Mouse (Mus musculus): ENCODE results near the gene Kbtbd13. TPM values are rescaled to one million over a fixed set of nuclear protein-coding genes. Genes with fewer than 3 reads are reported as not detected.

The Kbtbd13 gene
- polyA plus RNA-seq, 1 experiment from 2014 or later = 0.38 TPM

Other genes starting within 250 kb of the Kbtbd13 start
- gene Parp16, start 196.3 kb downstream of the Kbtbd13 start, polyA plus RNA-seq (2014; fragmentation: Nextera tagmentation; extraction: Ambion mirVana) = 6.0 and 6.4 TPM in 2 replicates
- gene Cilp, start 126.5 kb downstream of the Kbtbd13 start, polyA plus RNA-seq (2014; fragmentation: Nextera tagmentation; extraction: Ambion mirVana) = 0.78 and 1.0 TPM in 2 replicates
- 50.7 and 56.7 TPM in 2 replicates for gene Clpx, start 97.4 kb downstream of the Kbtbd13 start, polyA plus RNA-seq (2014; fragmentation: Nextera tagmentation; extraction: Ambion mirVana)
- gene Pdcd7, start 45.5 kb downstream of the Kbtbd13 start, polyA plus RNA-seq (2014; fragmentation: Nextera tagmentation; extraction: Ambion mirVana) = 10.5 and 10.8 TPM in 2 replicates
- 0.77 and 0.81 TPM in 2 replicates for gene Ubap1l, start 30.6 kb downstream of the Kbtbd13 start, polyA plus RNA-seq (2014; fragmentation: Nextera tagmentation; extraction: Ambion mirVana)
- gene Rasl12, start 6.9 kb upstream of the Kbtbd13 start, polyA plus RNA-seq (2014; fragmentation: Nextera tagmentation; extraction: Ambion mirVana) = 5.2 and 7.0 TPM in 2 replicates
- gene Slc51b, start 31.3 kb upstream of the Kbtbd13 start, polyA plus RNA-seq (2014; fragmentation: Nextera tagmentation; extraction: Ambion mirVana) = not detected in 2 replicates
- gene Mtfmt, start 44.1 kb upstream of the Kbtbd13 start, polyA plus RNA-seq (2014; fragmentation: Nextera tagmentation; extraction: Ambion mirVana) = 19.0 and 24.1 TPM in 2 replicates
- 94.8 and 96.4 TPM in 2 replicates for gene Spg21, start 69.3 kb upstream of the Kbtbd13 start, polyA plus RNA-seq (2014; fragmentation: Nextera tagmentation; extraction: Ambion mirVana)
- not detected in 2 replicates for gene Ankdd1a, start 128.5 kb upstream of the Kbtbd13 start, polyA plus RNA-seq (2014; fragmentation: Nextera tagmentation; extraction: Ambion mirVana)
- 17.2 and 21.2 TPM in 2 replicates for gene Plekho2, start 188.4 kb upstream of the Kbtbd13 start, polyA plus RNA-seq (2014; fragmentation: Nextera tagmentation; extraction: Ambion mirVana)
- gene Pif1, start 195.5 kb upstream of the Kbtbd13 start, polyA plus RNA-seq (2014; fragmentation: Nextera tagmentation; extraction: Ambion mirVana) = 9.9 and 11.0 TPM in 2 replicates
- gene Rbpms2, start 238.0 kb upstream of the Kbtbd13 start, polyA plus RNA-seq (2014; fragmentation: Nextera tagmentation; extraction: Ambion mirVana) = 28.2 and 32.5 TPM in 2 replicates

Measured in stomach, embryonic 14.5 days (tissue).